Mouse (Mus musculus) liver, embryonic 14.5 days (tissue): ENCODE measurements around the gene Pde6h.

Experiments used
- CTCF ChIP-seq: IDR thresholded peaks from 2 replicates; pipeline ENCODE4 v1.5.1; 2016; ENCODE audit warnings: antibody characterized with exemption, low read depth, control low read depth
- EP300 ChIP-seq: IDR thresholded peaks from 2 replicates; pipeline ENCODE4 v1.6.1; 2016; ENCODE audit warnings: antibody characterized with exemption, low read depth

DNA sequence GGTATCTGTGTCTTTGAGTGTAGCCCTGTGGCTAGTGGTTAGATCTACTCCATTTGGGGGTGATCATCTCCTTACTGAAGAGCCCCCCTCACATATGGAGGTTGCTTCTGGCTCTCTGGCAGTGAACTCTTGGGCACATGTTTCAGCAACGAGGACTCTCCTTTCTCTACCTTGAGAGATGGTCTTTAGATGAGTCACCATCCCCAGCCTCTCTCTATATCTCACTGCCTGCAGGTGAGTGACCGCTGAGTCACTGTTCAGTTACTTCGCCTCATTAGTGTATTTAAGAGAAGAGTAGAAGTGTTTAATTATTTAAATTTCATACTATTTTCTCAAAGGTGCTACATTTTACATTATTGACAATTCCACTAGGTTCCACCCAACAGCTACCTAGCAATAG, 13.5 kb downstream of the Pde6h start:
- TF ChIP-seq EP300: no peak
- TF ChIP-seq CTCF: no peak
